Mouse (Mus musculus): ENCODE data around the gene Scamp1.

DNA sequence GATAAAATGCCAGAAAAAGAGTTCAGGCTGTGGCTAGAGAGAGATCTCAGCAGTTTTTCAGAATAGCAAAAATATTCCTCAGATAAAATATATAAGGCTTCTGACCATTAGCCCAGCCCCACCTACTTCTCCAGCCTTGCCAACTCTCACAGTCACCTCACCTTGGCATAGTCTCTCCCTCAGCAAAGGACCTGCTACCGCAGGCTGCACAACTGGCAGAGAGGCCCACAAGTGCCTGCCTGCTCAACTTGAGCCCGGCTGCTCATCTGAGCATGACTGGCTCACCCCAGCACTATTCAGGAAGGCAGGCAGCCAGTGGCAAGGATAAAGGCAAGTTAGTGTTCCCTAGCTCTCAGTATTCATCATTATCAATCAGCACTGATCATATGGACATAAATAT lies 30.5 kb downstream of the Scamp1 start:
- TF ChIP-seq CTCF (IDR thresholded peaks at IDR 0.05; ENCODE audit: low read depth) (no peak), EP300 (IDR thresholded peaks at IDR 0.05; ENCODE audit: low read depth) (no peak)
